Mouse (Mus musculus): ENCODE data around the gene G2e3. TPM values are rescaled to one million over a fixed set of nuclear protein-coding genes. Genes with fewer than 3 reads are reported as not detected.

G2e3 gene
- total and polyA plus RNA-seq, 3 experiments: 10.6 to 42.5 (median 11.3) TPM

DNA sequence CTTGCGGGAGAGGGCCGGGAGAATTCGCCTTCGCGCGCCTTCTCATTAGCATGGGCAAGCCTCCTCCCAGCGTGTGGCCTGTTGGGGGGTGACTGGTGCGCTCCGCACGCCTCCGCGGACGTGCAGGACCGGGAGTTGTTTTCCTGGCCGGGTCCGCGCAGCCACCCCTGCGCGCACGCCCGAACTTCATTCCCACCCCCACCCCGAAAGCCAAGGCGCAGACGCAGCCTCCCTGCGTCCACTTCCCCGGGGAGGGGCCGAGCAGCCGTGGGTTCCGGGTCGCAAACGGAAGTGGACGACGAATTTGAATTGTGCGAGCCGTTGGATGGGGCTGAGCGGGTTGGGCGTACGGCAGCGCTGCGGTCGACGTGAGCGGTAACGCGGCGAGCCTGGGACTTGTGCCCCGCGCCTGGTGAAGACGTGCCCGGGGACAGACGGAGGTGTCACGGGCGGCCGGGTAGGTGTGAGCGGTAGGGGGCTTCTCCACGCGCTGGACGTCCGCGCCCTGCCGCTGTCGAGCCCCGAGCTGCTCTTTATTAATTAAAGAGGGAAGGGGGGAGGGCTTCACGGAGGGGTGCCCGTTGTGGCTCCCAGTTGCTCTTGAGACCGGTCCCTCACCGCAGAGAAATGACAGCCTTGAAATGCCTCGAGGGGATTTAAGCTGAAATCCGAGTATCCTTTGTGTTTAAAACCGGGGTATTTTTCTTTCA is at the start of gene G2e3 (continued):
- TF ChIP-seq RCOR1 (IDR thresholded peaks at IDR 0.05; ENCODE audit: low read depth, low read length): no peak
- 0 out of 2 replicates have a peak, but pooled peaks have one; percentile 12 for TF ChIP-seq MEF2A (IDR thresholded peaks at IDR 0.05; ENCODE audit: extremely low read depth, insufficient replicate concordance, low read depth, low read length, poor library complexity, severe bottlenecking)
- TF ChIP-seq CTCF (IDR thresholded peaks at IDR 0.05 in 2 of 3, conservative IDR thresholded peaks at IDR 0.05 in 1 of 3; ENCODE audit: control insufficient read depth in 1 of 3, insufficient read depth in 1 of 3, low read depth in 2 of 3, low read length in 3 of 3, poor library complexity in 1 of 3, severe bottlenecking in 1 of 3): no peak
- TF ChIP-seq MAX (IDR thresholded peaks at IDR 0.05; ENCODE audit: low read length): peak; percentile 67; the same call in 1 of the 2 replicates

DNA sequence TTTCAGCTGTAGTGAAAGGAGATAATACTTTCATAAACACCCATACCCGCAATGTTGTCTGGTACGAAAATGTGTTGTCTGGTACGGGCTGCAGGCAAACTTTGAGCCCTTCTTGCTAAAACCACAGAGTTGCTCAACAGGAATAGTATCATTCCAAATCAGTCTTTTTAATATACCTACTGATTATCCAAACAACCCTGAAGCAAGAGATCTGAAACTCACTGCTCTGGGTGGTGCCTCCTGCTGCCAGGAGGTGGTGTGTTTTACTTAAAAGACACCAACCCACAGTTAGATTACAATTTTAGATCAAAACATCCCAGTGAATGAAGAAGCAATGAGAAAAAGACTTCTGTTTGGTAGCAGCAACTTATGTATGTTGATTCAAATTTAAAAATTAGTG is 24.3 kb upstream of the G2e3 start:
- no peak overlapping the region for H3K4me3 ChIP-seq (ENCODE audit: control insufficient read depth in 1 of 2, insufficient read depth in 1 of 2, low read depth in 2 of 2, low read length in 2 of 2)
- no peak overlapping the region for H3K9ac ChIP-seq (ENCODE audit: control insufficient read depth, low read depth, low read length, poor library complexity, severe bottlenecking)
- H3K27me3 ChIP-seq (ENCODE audit: control insufficient read depth in 1 of 2, insufficient read depth in 2 of 2, low read length in 2 of 2): no peaks in the 10 kb centered on the region; a peak in 1 of 4 replicates
- no peak overlapping the region for H3K27ac ChIP-seq (ENCODE audit: control insufficient read depth, low read depth, low read length)
- H3K9me3 ChIP-seq (replicated peaks; ENCODE audit: insufficient read depth, low read length): no peaks in the 10 kb centered on the region
- no peaks in the 10 kb centered on the region for H3K79me2 ChIP-seq (ENCODE audit: control insufficient read depth, insufficient read depth, low read length, poor library complexity)
- TF ChIP-seq CTCF (IDR thresholded peaks at IDR 0.05 in 2 of 3, conservative IDR thresholded peaks at IDR 0.05 in 1 of 3; ENCODE audit: control insufficient read depth in 1 of 3, insufficient read depth in 1 of 3, low read depth in 2 of 3, low read length in 3 of 3, poor library complexity in 1 of 3, severe bottlenecking in 1 of 3): peak in 1 of 3 experiments; percentile 7; a peak in 1 of 6 replicates
- no peak for TF ChIP-seq MYB (IDR thresholded peaks at IDR 0.05; ENCODE audit: low read depth, low read length)
- TF ChIP-seq NRF1 (IDR thresholded peaks at IDR 0.05; ENCODE audit: insufficient read depth, low read depth, low read length, poor library complexity, severe bottlenecking): no peak
- TF ChIP-seq RCOR1 (IDR thresholded peaks at IDR 0.05; ENCODE audit: low read depth, low read length): no peak
- TF ChIP-seq ZNF384 (IDR thresholded peaks at IDR 0.05; ENCODE audit: low read depth, low read length): no peak
- peak; percentile 6 for TF ChIP-seq RAD21 (IDR thresholded peaks at IDR 0.05; ENCODE audit: low read depth, low read length)
- TF ChIP-seq E2F4 (IDR thresholded peaks at IDR 0.05; ENCODE audit: borderline replicate concordance, low read depth, low read length): no peak
- no peak for TF ChIP-seq TAL1 (IDR thresholded peaks at IDR 0.05; ENCODE audit: low read length)
- TF ChIP-seq JUND (IDR thresholded peaks at IDR 0.05; ENCODE audit: low read depth, low read length): no peak
- no peak for DNase-seq (ENCODE audit: low read depth, low spot score)
- no peaks in the 10 kb centered on the region for H3K4me1 ChIP-seq (ENCODE audit: control insufficient read depth in 1 of 2, insufficient read depth in 2 of 2, low read length in 2 of 2)
- H3K36me3 ChIP-seq (ENCODE audit: control insufficient read depth in 1 of 2, insufficient read depth in 2 of 2, low read length in 2 of 2): no peaks in the 10 kb centered on the region

DNA sequence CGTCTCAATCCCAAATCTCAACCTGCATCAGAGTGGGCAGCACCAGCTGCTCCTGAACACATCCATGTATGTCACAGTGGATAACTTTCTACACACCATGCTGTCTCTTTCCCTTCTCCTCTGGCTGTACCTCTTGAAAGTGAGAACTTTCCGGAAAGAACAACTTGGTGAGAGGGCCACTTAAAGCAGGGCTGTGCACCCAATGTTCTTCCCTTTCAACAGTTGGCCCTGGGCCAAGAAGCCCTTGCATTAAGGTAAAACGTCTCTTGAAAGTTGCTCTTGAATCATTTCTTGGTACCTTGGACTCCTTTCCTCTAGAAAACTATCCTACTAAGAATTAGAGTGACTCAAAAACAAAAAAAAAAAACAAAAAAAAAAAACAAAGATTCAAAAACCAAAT is 21.0 kb upstream of the G2e3 start:
- no peak overlapping the region for H3K27ac ChIP-seq (ENCODE audit: control insufficient read depth, low read depth, low read length)
- no peaks in the 10 kb centered on the region for H3K9me3 ChIP-seq (replicated peaks; ENCODE audit: insufficient read depth, low read length)
- no peak overlapping the region for H3K4me3 ChIP-seq (ENCODE audit: control insufficient read depth in 1 of 2, insufficient read depth in 1 of 2, low read depth in 2 of 2, low read length in 2 of 2)
- no peak for DNase-seq (ENCODE audit: low read depth, low spot score)
- no peaks in the 10 kb centered on the region for H3K4me1 ChIP-seq (ENCODE audit: control insufficient read depth in 1 of 2, insufficient read depth in 2 of 2, low read length in 2 of 2)
- H3K36me3 ChIP-seq (ENCODE audit: control insufficient read depth in 1 of 2, insufficient read depth in 2 of 2, low read length in 2 of 2): no peaks in the 10 kb centered on the region
- no peaks in the 10 kb centered on the region for H3K79me2 ChIP-seq (ENCODE audit: control insufficient read depth, insufficient read depth, low read length, poor library complexity)
- no peaks in the 10 kb centered on the region for H3K27me3 ChIP-seq (ENCODE audit: control insufficient read depth in 1 of 2, insufficient read depth in 2 of 2, low read length in 2 of 2)
- H3K9ac ChIP-seq (ENCODE audit: control insufficient read depth, low read depth, low read length, poor library complexity, severe bottlenecking): no peak overlapping the region
- TF ChIP-seq SIN3A (IDR thresholded peaks at IDR 0.05; ENCODE audit: low read length): no peak
- TF ChIP-seq GATA1 (IDR thresholded peaks at IDR 0.05; ENCODE audit: low read depth, low read length): no peak
- no peak for TF ChIP-seq MYC (IDR thresholded peaks at IDR 0.05; ENCODE audit: low read depth, low read length)
- TF ChIP-seq NRF1 (IDR thresholded peaks at IDR 0.05; ENCODE audit: insufficient read depth, low read depth, low read length, poor library complexity, severe bottlenecking): no peak
- TF ChIP-seq ZMIZ1 (IDR thresholded peaks at IDR 0.05; ENCODE audit: low read depth, low read length): no peak
- TF ChIP-seq BHLHE40 (IDR thresholded peaks at IDR 0.05; ENCODE audit: borderline replicate concordance, low read depth, low read length): no peak
- no peak for TF ChIP-seq POLR2A (IDR thresholded peaks at IDR 0.05; ENCODE audit: control insufficient read depth in 1 of 2, insufficient read depth in 1 of 2, low read depth in 1 of 2, low read length in 2 of 2, poor library complexity in 1 of 2)
- TF ChIP-seq EP300 (IDR thresholded peaks at IDR 0.05; ENCODE audit: low read depth in 1 of 2, low read length in 2 of 2): no peak
- no peak for TF ChIP-seq HCFC1 (IDR thresholded peaks at IDR 0.05; ENCODE audit: low read depth, low read length)
- TF ChIP-seq CTCF (IDR thresholded peaks at IDR 0.05 in 2 of 3, conservative IDR thresholded peaks at IDR 0.05 in 1 of 3; ENCODE audit: control insufficient read depth in 1 of 3, insufficient read depth in 1 of 3, low read depth in 2 of 3, low read length in 3 of 3, poor library complexity in 1 of 3, severe bottlenecking in 1 of 3): no peak
- no peak for TF ChIP-seq E2F4 (IDR thresholded peaks at IDR 0.05; ENCODE audit: borderline replicate concordance, low read depth, low read length)
- TF ChIP-seq TBP (IDR thresholded peaks at IDR 0.05; ENCODE audit: low read depth, low read length): no peak
- TF ChIP-seq USF2 (IDR thresholded peaks at IDR 0.05; ENCODE audit: borderline replicate concordance in 1 of 2, insufficient read depth in 1 of 2, low read depth in 1 of 2, low read length in 2 of 2): no peak
- TF ChIP-seq JUND (IDR thresholded peaks at IDR 0.05; ENCODE audit: low read depth, low read length): no peak
- no peak for TF ChIP-seq NELFE (IDR thresholded peaks at IDR 0.05; ENCODE audit: low read depth, low read length)
- no peak for TF ChIP-seq ZC3H11A (IDR thresholded peaks at IDR 0.05; ENCODE audit: low read depth, low read length)
- TF ChIP-seq MAZ (IDR thresholded peaks at IDR 0.05; ENCODE audit: low read depth, low read length): no peak
- TF ChIP-seq ZKSCAN1 (IDR thresholded peaks at IDR 0.05; ENCODE audit: low read depth, low read length): no peak
- TF ChIP-seq UBTF (IDR thresholded peaks at IDR 0.05; ENCODE audit: borderline replicate concordance, insufficient read depth, low read depth, low read length): no peak

Data from MEL (cell line).